Mouse (Mus musculus) MEL (cell line): Measurements from ENCODE around the gene Cacna1s. TPM values are rescaled to one million over a fixed set of nuclear protein-coding genes. Genes with fewer than 3 reads are reported as not detected.

Experiments used
- DNase-seq: peaks from one replicate; pipeline ENCODE4 v3.0.0; 2011; ENCODE audit warnings: low read depth, low spot score
- H3K27ac ChIP-seq: 2 replicates; pipeline ENCODE4 v1.5.1; 2012; ENCODE audit warnings: low read depth, mild to moderate bottlenecking, control low read depth, low read length, moderate library complexity; ENCODE audit not compliant: control insufficient read depth
- H3K27me3 ChIP-seq, 2 experiments: fragments of 150-350 bp in 1 of 2; sonication (generic) in 1 of 2; 2 replicates each; pipeline ENCODE4 v1.6.1; 2012; ENCODE audit warnings: low read length in 2 of 2, mild to moderate bottlenecking in 2 of 2, improper control_type of control experiment in 1 of 2, moderate library complexity in 1 of 2; ENCODE audit not compliant: insufficient read depth in 2 of 2, control insufficient read depth in 1 of 2
- H3K36me3 ChIP-seq, 2 experiments: 2 replicates each; pipeline ENCODE4 v1.6.1; 2012 to 2014; ENCODE audit warnings: low read length in 2 of 2, improper control_type of control experiment in 1 of 2, inconsistent platforms in 1 of 2, mild to moderate bottlenecking in 1 of 2; ENCODE audit not compliant: insufficient read depth in 2 of 2, control insufficient read depth in 1 of 2
- H3K4me1 ChIP-seq, 2 experiments: fragments of 150-350 bp in 1 of 2; sonication (generic) in 1 of 2; 2 replicates each; pipeline ENCODE4 v1.6.1; 2012; ENCODE audit warnings: low read length in 2 of 2, improper control_type of control experiment in 1 of 2, mild to moderate bottlenecking in 1 of 2; ENCODE audit not compliant: insufficient read depth in 2 of 2, control insufficient read depth in 1 of 2
- H3K4me3 ChIP-seq, 2 experiments: fragments of 150-350 bp in 1 of 2; sonication (generic) in 1 of 2; 2 replicates each; pipeline ENCODE4 v1.5.1; 2012; ENCODE audit warnings: low read depth in 2 of 2, low read length in 2 of 2, mild to moderate bottlenecking in 2 of 2, moderate library complexity in 2 of 2, control low read depth in 1 of 2, improper control_type of control experiment in 1 of 2; ENCODE audit not compliant: control insufficient read depth in 1 of 2, insufficient read depth in 1 of 2
- H3K79me2 ChIP-seq: 2 replicates; pipeline ENCODE4 v1.6.1; 2012; ENCODE audit warnings: mild to moderate bottlenecking, low read length, moderate library complexity; ENCODE audit not compliant: control insufficient read depth, poor library complexity, insufficient read depth
- H3K9ac ChIP-seq: 2 replicates; pipeline ENCODE4 v1.6.1; 2012; ENCODE audit warnings: low read depth, mild to moderate bottlenecking, control low read depth, low read length, moderate library complexity; ENCODE audit not compliant: control insufficient read depth, poor library complexity, severe bottlenecking
- H3K9me3 ChIP-seq: fragments of 150-350 bp; sonication (generic); replicated peaks from 2 replicates; pipeline ENCODE4 v1.6.1; 2012; ENCODE audit warnings: mild to moderate bottlenecking, low read length, improper control_type of control experiment, moderate library complexity; ENCODE audit not compliant: insufficient read depth
- CHD1 ChIP-seq: IDR thresholded peaks from 2 replicates; pipeline ENCODE4 v1.6.1; 2012; ENCODE audit warnings: low read depth, mild to moderate bottlenecking, inconsistent platforms, low read length, improper control_type of control experiment
- CHD2 ChIP-seq: IDR thresholded peaks from 2 replicates; pipeline ENCODE4 v1.6.1; 2011; ENCODE audit warnings: low read length, improper control_type of control experiment
- CTCF ChIP-seq, 3 experiments: IDR thresholded peaks in 2 of 3; conservative IDR thresholded peaks in 1 of 3; 2 replicates each; pipeline ENCODE4 v1.5.1; 2011 to 2012; ENCODE audit warnings: low read length in 3 of 3, low read depth in 2 of 3, mild to moderate bottlenecking in 2 of 3, improper control_type of control experiment in 1 of 3, inconsistent platforms in 1 of 3, mixed read lengths in 1 of 3, moderate library complexity in 1 of 3; ENCODE audit not compliant: control insufficient read depth in 1 of 3, insufficient read depth in 1 of 3, poor library complexity in 1 of 3, severe bottlenecking in 1 of 3
- ETS1 ChIP-seq: IDR thresholded peaks from 2 replicates; pipeline ENCODE4 v1.6.1; 2012; ENCODE audit warnings: low read depth, mild to moderate bottlenecking, inconsistent platforms, low read length, improper control_type of control experiment, moderate library complexity
- HCFC1 ChIP-seq: IDR thresholded peaks from 2 replicates; pipeline ENCODE4 v1.6.1; 2012; ENCODE audit warnings: low read depth, mild to moderate bottlenecking, inconsistent platforms, low read length, improper control_type of control experiment, moderate library complexity
- KAT2A ChIP-seq: conservative IDR thresholded peaks from 2 replicates; pipeline ENCODE4 v1.6.1; 2012; ENCODE audit warnings: low read depth, low read length, improper control_type of control experiment, inconsistent platforms
- MAFK ChIP-seq: IDR thresholded peaks from 2 replicates; pipeline ENCODE4 v1.6.1; 2011; ENCODE audit warnings: low read depth, mild to moderate bottlenecking, low read length, improper control_type of control experiment, borderline replicate concordance
- MAX ChIP-seq: IDR thresholded peaks from 2 replicates; pipeline ENCODE4 v1.6.1; 2011; ENCODE audit warnings: low read length, improper control_type of control experiment
- MAZ ChIP-seq: IDR thresholded peaks from 2 replicates; pipeline ENCODE4 v1.6.1; 2012; ENCODE audit warnings: low read depth, mild to moderate bottlenecking, inconsistent platforms, low read length, improper control_type of control experiment
- MXI1 ChIP-seq: IDR thresholded peaks from 2 replicates; pipeline ENCODE4 v1.6.1; 2011; ENCODE audit warnings: mild to moderate bottlenecking, low read depth, low read length, improper control_type of control experiment
- MYB ChIP-seq: IDR thresholded peaks from 2 replicates; pipeline ENCODE4 v1.6.1; 2011; ENCODE audit warnings: mild to moderate bottlenecking, low read depth, low read length, improper control_type of control experiment
- NELFE ChIP-seq: IDR thresholded peaks from 2 replicates; pipeline ENCODE4 v1.6.1; 2011; ENCODE audit warnings: low read depth, low read length, improper control_type of control experiment
- POLR2A ChIP-seq, 2 experiments: IDR thresholded peaks; 2 replicates each; pipeline ENCODE4 v1.6.1; 2011 to 2012; ENCODE audit warnings: low read length in 2 of 2, mild to moderate bottlenecking in 2 of 2, control low read depth in 1 of 2, improper control_type of control experiment in 1 of 2, low read depth in 1 of 2, moderate library complexity in 1 of 2; ENCODE audit not compliant: control insufficient read depth in 1 of 2, insufficient read depth in 1 of 2, poor library complexity in 1 of 2
- POLR2AphosphoS5 ChIP-seq: IDR thresholded peaks from 2 replicates; pipeline ENCODE4 v1.6.1; 2012; ENCODE audit warnings: low read depth, borderline replicate concordance, mild to moderate bottlenecking, inconsistent platforms, low read length, moderate library complexity, mixed read lengths
- TBP ChIP-seq: IDR thresholded peaks from 2 replicates; pipeline ENCODE4 v1.8.0; 2011; ENCODE audit warnings: low read depth, low read length, improper control_type of control experiment
- TCF12 ChIP-seq: IDR thresholded peaks from 2 replicates; pipeline ENCODE4 v1.6.1; 2014; ENCODE audit warnings: low read depth, mild to moderate bottlenecking, inconsistent platforms, low read length, improper control_type of control experiment, moderate library complexity
- USF2 ChIP-seq, 2 experiments: IDR thresholded peaks; 2 replicates each; pipeline ENCODE4 v1.6.1; 2011 to 2012; ENCODE audit warnings: improper control_type of control experiment in 2 of 2, low read length in 2 of 2, borderline replicate concordance in 1 of 2, inconsistent platforms in 1 of 2, low read depth in 1 of 2, mild to moderate bottlenecking in 1 of 2; ENCODE audit not compliant: insufficient read depth in 1 of 2
- ZMIZ1 ChIP-seq: IDR thresholded peaks from 2 replicates; pipeline ENCODE4 v1.6.1; 2012; ENCODE audit warnings: low read depth, mild to moderate bottlenecking, inconsistent platforms, low read length, improper control_type of control experiment, moderate library complexity
- polyA plus RNA-seq, 2 experiments: library from polyadenylated mRNA; stranded (reverse) in 1 of 2; unstranded in 1 of 2; fragments of >175 nt in 1 of 2; fragments of >200 nt in 1 of 2; gene quantifications; 2 replicates each; pipeline versions ENCODE4 v1.2.1 to v1.2.4; 2012; ENCODE audit warnings: low replicate concordance in 2 of 2, low read depth in 1 of 2; ENCODE audit not compliant: insufficient read length in 2 of 2, insufficient read depth in 1 of 2, missing spikeins in 1 of 2
- total RNA-seq: library from RNA; depleted of rRNA; stranded (reverse); fragments of 300-350 nt; gene quantifications from 2 replicates; pipeline ENCODE4 v1.2.3, GENCODE M21; 2012; rRNA removed

The Cacna1s gene
- total and polyA plus RNA-seq, 3 experiments: not detected

DNA sequence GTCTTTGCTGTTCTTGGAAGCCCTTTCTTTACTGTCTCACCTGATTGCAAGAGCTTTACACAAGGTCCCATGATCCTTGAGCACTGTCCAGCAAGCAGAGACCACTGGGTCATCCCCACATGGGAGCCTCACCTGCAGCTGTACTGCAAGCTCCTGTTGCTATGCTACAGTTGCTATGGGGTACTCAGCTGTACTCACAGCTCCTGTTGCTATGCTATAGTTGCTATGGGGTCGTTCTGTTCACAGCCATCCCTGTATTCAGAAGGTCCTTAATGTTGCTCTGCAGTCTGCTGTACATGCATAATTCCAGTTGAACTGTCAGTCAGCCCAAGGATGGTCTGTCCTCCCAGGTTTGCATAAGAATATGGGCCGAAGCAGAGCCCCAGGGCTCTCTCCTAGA is 112.9 kb downstream of the Cacna1s start:
- Histone ChIP-seq H3K4me1 (no peaks in the 10 kb centered on the region), H3K9me3 (no peaks in the 10 kb centered on the region)
- TF ChIP-seq CHD1 (no peak), USF2 (IDR thresholded peaks at IDR 0.05; ENCODE audit: borderline replicate concordance in 1 of 2, insufficient read depth in 1 of 2, low read depth in 1 of 2, low read length in 2 of 2) (no peak), MYB (no peak), TCF12 (no peak), ZMIZ1 (no peak), POLR2AphosphoS5 (no peak), CHD2 (no peak), MAX (no peak), NELFE (no peak), ETS1 (no peak), MXI1 (no peak), MAZ (no peak), POLR2A (IDR thresholded peaks at IDR 0.05; ENCODE audit: control insufficient read depth in 1 of 2, insufficient read depth in 1 of 2, low read depth in 1 of 2, low read length in 2 of 2, poor library complexity in 1 of 2) (no peak), HCFC1 (no peak)

DNA sequence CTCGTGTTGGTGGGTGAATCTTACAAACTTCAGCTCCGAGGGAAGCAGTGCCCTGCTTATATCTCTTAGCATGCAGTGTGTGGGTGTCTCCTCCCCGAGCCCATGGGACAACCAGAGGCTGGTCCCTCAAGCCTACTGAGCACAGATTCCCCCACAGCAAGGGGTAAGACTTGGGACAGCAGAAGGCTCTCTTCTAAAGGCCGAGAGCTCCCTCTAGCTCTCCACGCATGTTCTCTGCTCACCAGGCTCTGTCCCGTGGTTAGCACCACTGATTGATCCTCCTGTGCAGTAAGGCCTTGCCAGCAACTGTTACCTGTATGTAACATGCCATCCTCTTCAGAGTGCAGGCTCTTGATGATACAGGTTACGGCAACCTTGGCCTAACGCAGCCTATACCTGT is 115.1 kb downstream of the Cacna1s start:
- no peak for DNase-seq
- no peaks in the 10 kb centered on the region for H3K27me3 ChIP-seq
- peaks cover 0 to 3% of the 10 kb centered on the region in 2 experiments; a peak in 1 of 4 replicates for H3K36me3 ChIP-seq
- no peaks in the 10 kb centered on the region for H3K79me2 ChIP-seq
- H3K9ac ChIP-seq: no peak overlapping the region
- TF ChIP-seq ETS1 (no peak), CTCF (IDR thresholded peaks at IDR 0.05 in 2 of 3, conservative IDR thresholded peaks at IDR 0.05 in 1 of 3; ENCODE audit: control insufficient read depth in 1 of 3, insufficient read depth in 1 of 3, low read depth in 2 of 3, low read length in 3 of 3, poor library complexity in 1 of 3, severe bottlenecking in 1 of 3) (no peak; a peak in 1 of 6 replicates), MAFK (no peak), KAT2A (no peak), MAZ (no peak), TBP (no peak)
- H3K4me3 ChIP-seq: no peak overlapping the region
- no peak overlapping the region for H3K27ac ChIP-seq
- H3K9me3 ChIP-seq: no peaks in the 10 kb centered on the region
- no peaks in the 10 kb centered on the region for H3K4me1 ChIP-seq

More for the DNA sequence above, 112.9 kb downstream of the Cacna1s start:
- H3K79me2 ChIP-seq: no peaks in the 10 kb centered on the region
- no peaks in the 10 kb centered on the region for H3K27me3 ChIP-seq
- no peak overlapping the region for H3K4me3 ChIP-seq
- DNase-seq: no peak
- no peak overlapping the region for H3K27ac ChIP-seq
- no peak overlapping the region for H3K9ac ChIP-seq
- H3K36me3 ChIP-seq: peaks cover 0 to 4% of the 10 kb centered on the region in 2 experiments; a peak in 1 of 4 replicates

Other genes starting within 250 kb of the Cacna1s start
- gene Lad1, start 234.2 kb upstream of the Cacna1s start, total RNA-seq: not detected in 2 replicates
- gene Lad1, start 234.2 kb upstream of the Cacna1s start, polyA plus RNA-seq: not detected
- not detected in 2 replicates for gene Tnnt2, start 216.4 kb upstream of the Cacna1s start, total RNA-seq
- gene Tnnt2, start 216.4 kb upstream of the Cacna1s start, polyA plus RNA-seq: not detected
- gene Pkp1, start 133.5 kb upstream of the Cacna1s start, total RNA-seq: not detected in 2 replicates
- not detected for gene Pkp1, start 133.5 kb upstream of the Cacna1s start, polyA plus RNA-seq
- gene Igfn1, start 46.4 kb upstream of the Cacna1s start, total RNA-seq: 0.15 TPM in 1 of 2 replicates, not detected in the other
- under 1 TPM in 1 of 2 experiments, not detected in 1; 0.14 TPM for gene Igfn1, start 46.4 kb upstream of the Cacna1s start, polyA plus RNA-seq
- gene Tmem9, start 44.6 kb upstream of the Cacna1s start, total RNA-seq: 35.4 and 52.2 TPM in 2 replicates
- gene Tmem9, start 44.6 kb upstream of the Cacna1s start, polyA plus RNA-seq: 10 to 100 TPM in 1 of 2 experiments, not detected in 1; 82.9 TPM
- gene Ascl5, start 1.9 kb upstream of the Cacna1s start, total RNA-seq: not detected in 2 replicates
- not detected for gene Ascl5, start 1.9 kb upstream of the Cacna1s start, polyA plus RNA-seq
- gene Kif21b, start 78.6 kb downstream of the Cacna1s start, total RNA-seq: 4.0 and 7.6 TPM in 2 replicates
- 10 to 100 TPM in 1 of 2 experiments, not detected in 1; 34.0 TPM for gene Kif21b, start 78.6 kb downstream of the Cacna1s start, polyA plus RNA-seq
- gene Mroh3, start 160.1 kb downstream of the Cacna1s start, total RNA-seq: not detected in 2 replicates
- not detected for gene Mroh3, start 160.1 kb downstream of the Cacna1s start, polyA plus RNA-seq
- 0.12 and 0.13 TPM in 2 replicates for gene Inava, start 181.5 kb downstream of the Cacna1s start, total RNA-seq
- under 1 TPM in 1 of 2 experiments, not detected in 1; 0.65 TPM for gene Inava, start 181.5 kb downstream of the Cacna1s start, polyA plus RNA-seq
- not detected in 2 replicates for gene Gpr25, start 208.1 kb downstream of the Cacna1s start, total RNA-seq
- gene Gpr25, start 208.1 kb downstream of the Cacna1s start, polyA plus RNA-seq: not detected